Mouse (Mus musculus) kidney, adult 11 months (tissue): ENCODE measurements at regions not wholly inside any gene's neighbourhood (a gene's known extent, or its start where the extent isn't known, plus 50 kb on each side); places are given as distances from the start of the nearest gene placed in this dataset.

Experiments
- DNase-seq: peaks from one replicate; pipeline ENCODE4 v3.0.0; 2022

DNA sequence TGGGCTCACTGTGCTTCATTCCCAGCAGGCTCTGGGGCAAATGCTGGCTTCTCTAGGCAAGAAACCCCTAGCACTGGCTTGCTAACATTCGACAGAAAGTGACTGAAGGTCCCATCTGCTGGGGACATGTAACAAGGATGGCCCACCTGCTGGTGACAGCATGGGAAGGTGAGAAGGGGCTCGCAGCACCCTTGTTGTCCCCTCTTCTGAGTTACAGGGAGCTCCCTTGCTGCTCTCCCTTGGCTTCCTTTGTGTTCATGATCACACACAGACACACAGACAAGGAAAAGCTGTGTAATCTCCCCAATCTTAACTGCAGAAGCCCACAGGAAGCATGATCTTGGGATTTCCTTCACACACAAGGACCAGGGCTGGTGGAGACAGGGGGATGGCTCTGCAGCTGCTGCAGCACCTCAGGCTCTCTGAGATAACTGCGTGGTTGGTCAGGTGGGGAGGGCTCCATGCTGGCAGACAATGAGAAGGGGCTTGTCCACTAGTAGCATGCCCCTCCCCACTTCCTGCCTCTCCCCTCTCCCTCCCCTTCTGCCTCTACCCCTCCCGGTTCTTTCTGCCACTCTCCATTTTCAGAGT is 95.3 kb upstream of the Trpm1 start:
- DNase-seq, result no peak

DNA sequence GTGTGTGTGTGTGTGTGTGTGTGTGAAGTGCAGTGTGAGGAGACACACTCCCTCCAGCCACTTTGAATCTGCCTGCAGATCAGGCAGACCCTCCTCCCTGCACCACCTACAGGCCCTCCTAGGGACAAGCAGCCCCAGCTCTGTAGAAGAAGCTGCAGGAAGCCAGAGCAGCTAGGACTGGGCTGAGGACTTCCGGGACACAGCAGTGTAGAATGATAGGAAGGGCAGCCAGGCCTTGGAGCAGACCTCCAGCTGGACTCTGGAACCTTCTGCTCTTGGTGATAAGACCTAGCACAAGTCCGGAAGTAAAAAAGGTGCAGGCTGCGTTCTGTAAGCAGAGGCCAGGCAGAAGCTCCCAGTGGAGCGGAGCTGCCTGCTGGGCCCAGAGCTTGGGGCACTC is 95.8 kb upstream of the Trpm1 start:
- no peak for DNase-seq

DNA sequence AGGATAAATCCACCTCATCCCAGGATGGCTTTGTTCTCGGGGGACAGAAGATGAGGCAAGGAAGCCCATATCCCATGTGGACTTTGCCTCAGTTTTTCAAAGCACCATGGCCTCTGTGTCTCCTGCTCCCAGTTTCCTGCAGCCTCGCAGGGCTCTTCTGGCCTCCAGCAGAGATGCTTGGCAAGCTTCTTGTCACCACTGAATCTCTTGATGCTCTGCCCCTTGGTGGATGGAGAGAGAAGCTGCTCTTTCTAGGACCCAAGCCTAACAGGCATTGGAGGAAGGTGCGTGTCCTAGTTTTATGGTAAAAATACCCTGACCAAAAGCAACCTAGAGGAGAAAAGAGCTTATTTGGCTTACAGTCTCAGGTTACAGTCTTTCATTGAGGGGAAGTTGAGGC is 97.1 kb upstream of the Trpm1 start:
- no peak for DNase-seq

DNA sequence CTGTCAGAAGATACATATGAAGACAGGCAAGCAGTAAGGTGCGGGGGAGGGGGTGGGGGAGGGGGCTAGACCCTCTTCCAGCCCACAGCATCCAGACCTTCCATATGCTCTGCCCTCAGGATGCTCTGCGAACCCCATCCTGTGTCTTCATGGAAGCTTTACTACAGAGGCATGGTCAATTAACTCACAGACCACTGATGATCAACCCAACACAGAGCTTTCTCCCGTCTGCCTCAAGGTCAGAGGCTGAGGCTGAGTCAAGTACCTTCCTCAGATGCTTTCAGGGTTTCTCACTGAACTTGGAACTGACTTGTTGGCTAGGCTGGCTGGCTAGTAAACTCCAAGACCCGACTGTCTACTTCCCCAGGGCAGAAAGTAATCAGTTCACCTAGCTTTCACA is 98.6 kb upstream of the Trpm1 start:
- DNase-seq, result no peak

DNA sequence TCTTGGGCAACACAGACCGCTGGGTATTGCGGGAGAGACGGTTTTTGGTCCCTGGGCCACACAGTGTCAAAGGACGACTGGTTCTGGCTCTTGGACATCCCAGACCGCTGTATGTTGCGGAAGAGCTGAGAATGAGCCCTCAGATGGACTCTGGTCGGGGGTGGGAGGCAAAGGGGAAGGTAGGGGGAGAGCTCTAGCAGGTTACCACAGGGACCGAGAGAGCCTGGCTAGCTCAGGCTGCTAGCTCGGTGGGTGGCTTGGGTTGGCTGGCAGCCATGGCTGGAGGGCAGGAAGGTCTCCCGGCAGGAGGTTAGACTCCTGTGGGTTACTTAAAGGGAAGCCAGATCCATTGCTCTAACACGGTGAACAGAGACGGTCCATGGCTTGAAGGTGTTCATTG is 99.9 kb upstream of the Trpm1 start:
- DNase-seq, result no peak

DNA sequence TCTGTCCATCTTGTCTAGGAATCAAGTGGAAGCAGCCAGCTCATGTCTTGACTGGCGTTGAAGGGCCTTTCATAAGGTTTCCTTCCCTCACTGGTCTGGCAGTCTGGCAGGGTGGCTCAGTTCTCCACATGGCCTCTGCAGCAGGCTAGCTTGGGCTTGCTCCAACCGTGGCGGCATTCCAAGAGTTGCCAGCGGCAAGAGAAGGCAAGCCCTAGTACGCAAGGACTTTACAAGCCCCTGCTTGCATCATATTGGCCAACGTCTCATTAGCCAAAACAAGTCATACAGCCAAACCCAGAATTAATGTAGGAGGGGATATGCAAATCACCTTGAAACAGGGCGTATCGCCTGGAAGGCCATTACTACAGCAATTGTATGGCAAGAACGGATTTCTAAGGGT is 101.2 kb upstream of the Trpm1 start:
- DNase-seq, result peak; percentile 61

DNA sequence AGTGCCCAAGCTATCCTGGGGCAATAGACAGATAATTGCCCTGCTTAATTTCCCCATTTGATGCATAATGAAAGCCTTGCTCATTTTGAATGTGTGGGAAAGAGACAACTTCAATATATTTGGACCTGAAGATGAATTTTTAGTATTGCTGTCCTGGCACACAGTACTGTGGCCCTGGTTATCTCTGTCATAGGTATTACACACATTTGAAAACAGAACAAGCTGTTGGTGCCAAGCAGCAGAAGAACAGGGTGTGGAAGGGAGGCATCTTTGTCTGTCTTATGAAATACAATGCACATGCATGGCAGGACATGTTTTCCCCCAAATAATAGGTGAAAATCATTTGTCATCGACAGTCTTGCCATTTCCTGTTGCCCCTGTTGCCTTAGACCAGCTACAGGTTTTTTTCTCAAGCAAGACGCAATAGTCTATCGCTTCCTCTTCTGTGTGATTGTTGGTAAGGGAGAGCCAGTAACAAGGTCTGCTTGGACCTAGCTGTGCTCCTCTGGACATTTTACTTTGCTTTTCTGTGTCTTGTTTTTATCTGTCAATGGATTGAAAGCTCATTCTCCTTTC is 102.7 kb upstream of the Trpm1 start:
- DNase-seq, result no peak

DNA sequence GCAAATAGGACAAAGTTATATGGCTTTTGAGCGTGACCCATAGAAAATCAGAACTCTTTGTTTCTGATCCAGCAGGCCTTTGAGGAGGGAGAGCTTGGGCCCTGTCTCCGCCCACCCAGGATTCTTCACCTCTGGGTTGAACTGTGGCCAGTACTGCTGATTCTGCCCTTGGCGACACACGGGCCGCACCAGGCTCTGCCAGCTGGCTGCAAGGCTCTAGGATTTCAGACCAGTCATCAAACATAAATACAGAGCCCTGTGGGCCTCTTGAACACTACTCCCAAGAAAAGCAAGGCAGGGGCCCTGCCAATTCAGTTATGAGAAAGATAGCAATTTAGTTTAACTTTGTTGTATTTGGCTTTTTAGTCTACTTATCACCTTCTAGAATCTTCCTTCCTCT is 103.4 kb upstream of the Trpm1 start:
- DNase-seq, result no peak

DNA sequence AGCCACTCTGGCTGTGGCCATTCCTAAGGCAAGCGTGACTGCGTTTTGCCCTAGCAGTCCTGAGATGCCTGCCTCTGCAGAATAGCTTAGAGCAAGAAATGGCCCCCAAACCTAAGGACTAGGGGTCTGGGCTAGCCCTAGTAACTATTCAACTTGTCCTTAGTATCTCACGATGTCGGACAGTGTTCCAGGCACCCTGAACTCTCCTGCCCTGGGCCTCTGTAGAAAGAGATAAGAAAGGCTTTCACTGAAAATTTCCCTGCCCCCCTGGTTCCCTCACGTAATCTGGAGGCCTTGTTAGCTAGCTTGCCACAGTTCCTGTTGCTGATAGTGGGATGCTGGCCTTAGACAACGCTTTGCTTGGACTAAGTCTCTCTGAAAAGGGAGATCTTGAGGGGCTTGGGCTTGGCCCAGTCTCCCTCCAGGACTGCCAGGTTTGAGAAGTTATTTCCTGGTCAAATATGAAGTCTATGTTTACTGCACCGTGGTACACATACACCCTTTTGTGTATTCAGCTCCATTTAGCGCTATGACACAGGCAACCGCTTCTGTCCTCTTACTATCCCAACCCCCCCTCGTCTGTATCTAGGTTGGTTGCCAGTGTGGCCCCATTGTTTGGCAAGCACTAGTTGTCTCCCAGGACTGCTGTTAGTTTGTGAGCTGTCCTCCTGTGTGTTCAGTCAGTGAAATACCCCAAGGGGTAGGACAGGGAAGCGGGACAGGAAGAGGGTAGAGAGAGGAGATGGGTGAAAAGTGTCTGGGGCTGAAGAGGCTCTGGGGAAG is 104.3 kb upstream of the Trpm1 start:
- DNase-seq, result no peak

DNA sequence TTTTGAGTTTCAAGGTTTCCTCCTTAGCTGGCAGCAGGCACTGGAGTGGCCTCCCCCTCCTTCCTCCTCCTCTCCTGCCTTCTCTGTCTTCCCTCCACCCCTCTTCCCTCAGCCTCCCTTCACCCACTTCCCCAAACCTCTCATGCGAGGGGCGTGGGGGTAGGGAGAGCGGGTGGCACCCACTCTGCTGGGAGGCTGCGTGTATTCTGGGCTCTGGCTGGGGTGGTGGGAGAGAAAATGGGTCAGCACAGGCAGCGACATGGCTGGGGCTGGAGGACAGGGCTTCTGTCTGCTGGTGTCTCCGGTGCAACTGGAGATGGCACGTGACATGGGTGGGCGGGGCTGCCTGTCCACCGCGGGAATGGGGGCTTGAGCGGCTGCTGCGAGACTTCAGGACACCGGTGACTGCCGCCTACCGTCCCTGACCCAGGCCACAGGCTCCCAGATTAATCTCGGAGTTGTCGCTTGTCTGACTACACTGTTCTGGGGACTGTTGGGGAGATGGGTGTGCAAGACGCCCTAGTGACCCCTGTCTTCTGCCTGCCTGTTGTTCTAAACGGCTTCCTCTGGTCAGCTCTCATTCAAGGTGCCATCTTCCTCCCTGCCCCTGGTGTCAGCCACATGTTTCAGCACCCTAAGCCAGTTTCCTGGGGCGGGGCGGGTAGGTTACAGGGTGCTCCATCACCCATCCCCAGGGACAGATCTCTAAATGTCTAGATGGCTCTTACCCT is 105.0 kb upstream of the Trpm1 start:
- no peak for DNase-seq

DNA sequence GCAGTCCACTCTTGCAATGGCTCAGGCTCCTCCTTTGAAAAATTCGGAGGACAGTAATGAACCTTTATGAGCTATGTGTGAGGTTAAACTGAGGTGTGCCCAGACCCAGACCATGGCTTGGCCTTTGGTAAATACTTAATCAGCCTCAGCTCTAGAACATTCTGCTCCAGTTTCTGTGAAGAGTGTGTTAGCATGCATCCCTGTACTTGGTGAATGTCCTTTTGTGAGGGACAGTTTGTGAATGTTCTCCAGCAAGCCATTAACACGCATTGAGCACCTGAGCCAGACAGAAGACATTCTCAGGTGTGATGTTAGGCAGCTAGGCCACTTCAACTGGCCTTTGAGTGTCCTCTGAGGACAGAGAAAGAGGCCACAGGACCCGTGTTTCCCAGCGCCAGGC is 105.8 kb upstream of the Trpm1 start:
- no peak for DNase-seq

DNA sequence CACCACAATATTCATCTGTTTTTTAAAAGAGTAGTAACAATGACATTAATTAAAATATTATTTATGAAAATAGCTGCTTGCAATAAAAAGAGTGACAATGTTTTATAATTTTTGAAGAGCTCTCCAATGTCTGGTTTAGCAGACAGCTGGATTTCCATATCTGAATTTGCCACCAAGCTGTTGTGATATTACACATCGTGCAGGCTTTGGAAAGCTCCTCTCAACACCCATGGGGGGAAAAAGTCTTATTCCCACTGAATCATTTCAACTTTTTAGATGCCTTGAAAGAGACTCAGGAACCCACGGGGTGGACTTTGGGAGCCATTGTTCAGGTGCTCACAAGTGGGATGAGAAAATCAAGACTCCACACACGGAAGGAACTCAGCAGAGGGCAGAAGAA is 106.6 kb upstream of the Klf13 start:
- DNase-seq, result no peak

DNA sequence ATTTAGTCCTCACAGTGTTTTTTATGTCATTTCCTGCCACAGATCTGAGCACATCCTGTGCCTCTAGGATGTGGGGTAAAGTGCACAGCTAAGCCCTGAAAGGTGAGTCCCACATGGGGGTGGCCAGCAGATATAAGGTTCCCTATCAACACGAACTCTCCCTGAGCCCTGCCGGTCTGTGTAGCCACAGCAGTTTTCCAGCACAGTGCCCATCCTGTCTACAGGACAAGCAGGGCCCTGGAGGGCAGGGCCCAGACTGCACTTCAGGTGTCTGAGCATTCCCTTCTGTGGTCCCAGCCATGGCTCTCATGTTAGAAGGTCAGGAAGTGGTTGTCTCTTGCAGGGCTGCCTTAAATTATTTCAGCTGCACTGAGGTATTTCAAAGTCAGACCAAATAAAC is 104.3 kb upstream of the Klf13 start:
- no peak for DNase-seq

DNA sequence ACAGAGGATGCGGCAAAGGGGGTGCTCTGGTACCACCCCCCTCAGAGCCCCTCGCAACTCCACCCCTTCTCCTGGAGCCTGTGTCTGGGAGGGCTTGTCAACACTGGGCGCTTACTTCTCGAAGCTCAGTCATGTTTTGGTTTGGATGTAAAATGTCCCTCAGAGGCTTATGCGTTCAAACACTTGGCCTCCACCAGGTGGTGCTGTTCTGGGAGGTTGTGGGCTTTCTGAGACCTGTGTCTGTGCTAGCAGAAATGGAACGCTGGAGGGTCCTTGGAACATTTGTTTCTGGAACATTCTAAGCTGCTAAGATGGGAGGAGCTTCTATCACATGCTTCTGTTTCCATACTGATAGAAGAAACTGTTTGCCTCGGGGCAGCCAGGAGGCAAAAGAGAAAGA is 102.6 kb upstream of the Klf13 start:
- no peak for DNase-seq

DNA sequence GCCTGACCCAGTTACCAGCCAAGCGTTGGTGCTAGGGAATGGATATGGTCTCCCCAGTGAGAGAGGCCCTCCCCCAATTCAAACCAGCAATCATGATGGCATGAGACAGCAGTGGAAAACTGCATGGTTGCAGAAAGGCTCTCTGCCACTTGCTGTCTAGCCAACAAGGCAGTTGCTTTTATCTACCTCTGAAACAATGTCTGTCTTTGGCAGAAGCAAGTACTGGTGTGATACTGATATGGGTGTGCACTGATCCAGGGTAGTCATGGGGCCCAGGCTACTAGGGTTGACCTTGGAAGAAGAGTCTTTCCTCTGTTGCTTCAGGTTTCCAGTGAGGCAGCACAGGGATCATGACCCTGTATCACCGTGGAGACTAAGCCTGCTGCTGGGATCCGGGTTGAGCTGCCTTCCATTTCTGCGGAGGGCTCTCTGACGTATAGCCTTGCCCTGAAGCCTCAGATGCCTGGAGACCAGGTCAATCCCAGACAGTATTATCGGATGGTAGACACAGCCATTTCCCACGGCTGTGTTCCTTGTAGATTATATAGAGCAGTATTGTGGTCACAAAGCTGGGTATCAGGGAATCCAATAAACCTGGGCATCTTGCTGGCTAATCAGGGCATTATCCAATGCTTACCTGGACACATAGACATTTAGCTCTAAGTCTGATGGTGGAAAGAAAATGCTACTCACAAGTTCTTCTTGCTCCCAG is 101.5 kb upstream of the Klf13 start:
- no peak for DNase-seq

DNA sequence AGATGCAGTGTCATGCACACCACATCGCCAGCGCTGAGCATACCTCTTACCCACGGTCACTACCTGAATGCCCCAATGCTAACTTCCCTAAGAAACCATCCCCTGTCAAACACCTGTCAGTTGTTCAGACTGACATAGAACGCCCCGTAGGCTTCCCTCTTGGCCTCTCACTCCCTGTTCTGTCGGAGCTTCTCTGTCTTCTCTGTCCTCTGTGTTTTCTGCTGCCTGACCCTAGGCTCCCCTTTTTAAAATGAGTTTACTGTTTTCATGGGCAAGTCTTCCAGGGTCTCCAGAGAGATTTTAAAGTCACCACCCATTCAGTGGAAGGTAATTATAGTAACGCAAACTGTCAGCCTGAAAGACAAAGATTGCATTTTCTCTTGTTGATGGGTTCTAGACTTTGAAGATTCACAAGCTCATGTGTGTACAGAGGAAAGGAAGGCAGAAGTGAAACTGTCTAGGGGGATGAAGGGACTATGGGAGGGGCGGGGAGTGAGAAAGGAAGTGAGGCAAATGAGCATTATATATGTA is 99.1 kb upstream of the Klf13 start:
- no peak for DNase-seq

DNA sequence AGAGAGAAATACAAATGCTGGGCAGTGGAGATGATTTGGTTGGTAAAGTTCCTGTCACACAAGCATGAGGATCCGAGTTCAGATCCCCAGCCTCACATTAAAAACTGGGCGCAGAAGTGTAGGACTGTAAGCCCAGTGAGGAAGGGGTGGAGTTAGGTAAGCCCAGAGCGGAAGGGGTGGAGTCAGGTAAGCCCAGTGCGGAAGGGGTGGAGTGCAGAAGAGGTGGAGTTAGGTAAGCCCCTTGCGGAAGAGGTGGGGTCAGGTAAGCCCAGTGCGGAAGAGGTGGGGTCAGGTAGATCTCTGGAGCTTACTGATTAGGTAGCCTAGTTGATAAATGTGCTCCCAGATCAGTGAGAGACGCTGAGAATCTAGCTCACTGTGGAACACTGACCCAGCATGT is 97.4 kb upstream of the Klf13 start:
- no peak for DNase-seq

DNA sequence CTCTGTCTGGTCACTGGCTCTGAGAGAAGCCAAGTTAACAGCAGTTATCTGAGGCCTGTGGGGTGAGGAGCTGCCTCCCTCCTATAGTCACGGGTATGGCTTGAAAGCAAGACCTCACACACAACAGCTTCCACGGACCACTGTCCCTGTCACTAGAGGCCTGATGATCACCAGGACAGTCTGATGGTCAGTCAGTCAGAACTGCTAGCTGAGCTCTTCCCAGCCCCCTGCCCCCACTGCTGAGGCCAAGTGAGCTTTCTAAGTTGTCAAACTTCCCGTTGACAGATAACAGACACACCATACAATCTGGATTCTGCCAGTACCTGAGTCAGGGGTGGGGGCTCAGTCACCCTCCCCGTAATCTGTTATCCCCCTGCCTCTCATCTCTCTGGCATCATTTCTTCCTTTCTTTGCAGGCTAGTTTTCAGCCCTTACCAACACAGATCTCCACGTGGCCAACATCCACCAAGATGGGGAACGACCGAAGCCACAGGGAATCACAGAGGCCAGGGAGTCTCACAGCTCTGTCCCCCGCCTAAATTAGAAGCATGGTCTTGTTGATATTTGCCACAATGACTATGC is 96.4 kb upstream of the Klf13 start:
- DNase-seq, result no peak

DNA sequence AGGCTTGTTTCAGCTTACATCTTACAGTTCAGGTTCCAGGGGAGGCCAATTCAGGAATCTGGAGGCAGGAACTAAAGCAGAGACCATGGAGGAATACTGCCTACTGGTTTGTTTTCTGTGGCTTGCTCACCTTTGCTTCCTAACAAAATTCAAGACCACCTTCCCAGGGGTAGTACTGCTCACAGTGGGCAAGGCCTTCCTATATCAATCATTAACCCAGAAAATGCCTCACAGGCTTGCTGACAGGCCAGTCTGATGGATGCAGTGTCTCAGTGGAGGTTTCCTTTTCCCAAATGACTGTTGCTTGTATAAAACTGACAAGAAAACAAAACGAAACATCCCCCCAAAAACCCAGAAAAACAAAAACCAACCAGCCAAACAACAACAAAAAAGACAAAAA is 95.8 kb upstream of the Klf13 start:
- DNase-seq, result no peak

DNA sequence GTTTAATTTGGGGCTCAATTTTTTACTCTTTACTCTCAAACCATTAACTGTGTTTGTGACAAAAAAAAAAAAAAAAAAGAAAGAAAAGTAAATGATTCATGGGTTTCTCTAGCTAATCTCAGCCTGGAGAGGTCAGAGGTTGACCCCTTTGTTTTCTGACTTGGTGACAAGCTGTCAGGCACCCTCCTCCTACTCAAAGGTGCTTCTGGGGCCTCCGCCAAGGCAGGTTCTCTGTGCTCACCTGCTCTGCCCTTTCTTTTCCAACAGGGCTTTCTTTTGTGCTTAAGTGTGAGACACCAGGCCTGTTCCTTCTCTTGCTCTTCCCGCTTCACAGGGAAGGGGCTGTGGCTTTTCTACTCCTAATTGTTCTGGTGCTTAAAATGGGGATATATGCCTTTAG is 94.7 kb upstream of the Klf13 start:
- no peak for DNase-seq

DNA sequence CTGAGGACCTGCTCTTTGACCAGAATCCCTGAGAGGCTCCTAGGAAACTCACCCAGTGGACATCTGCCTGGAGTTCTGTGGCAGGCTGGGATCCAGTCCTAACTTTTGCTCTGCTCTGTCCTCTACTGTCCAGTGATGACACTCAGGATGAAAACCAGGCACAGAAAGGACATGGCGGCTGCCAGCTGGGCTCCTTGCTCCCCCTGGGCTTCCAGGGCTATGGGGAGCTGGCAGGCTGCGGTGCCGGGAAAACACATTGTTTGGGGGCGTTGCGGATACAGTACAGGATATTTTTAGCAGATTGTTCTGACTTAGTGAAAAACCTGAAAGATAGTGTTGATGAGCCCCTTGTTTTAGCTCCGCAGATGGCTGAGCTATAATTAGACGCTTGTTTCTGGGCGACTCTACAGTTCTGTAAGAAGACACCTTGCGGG is 94.2 kb upstream of the Klf13 start:
- no peak for DNase-seq

DNA sequence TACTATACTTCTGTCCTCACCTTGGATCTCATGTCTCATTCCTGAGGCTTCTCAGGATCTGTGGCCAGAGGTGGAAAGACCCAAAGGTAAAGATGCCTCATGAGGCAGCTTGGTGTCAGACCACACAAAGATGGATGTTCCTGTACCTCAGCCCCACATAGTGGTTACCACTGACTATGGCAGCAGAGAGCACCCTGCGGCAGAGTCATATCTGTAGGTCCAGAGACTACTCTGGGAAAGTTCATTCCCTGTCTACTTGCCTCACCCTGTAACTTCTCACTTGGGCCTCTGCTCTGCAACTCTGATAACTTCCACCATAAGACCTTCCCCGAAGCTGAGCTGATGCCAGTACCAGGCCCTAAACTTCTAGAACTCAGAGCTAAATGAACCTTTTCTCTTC is 91.9 kb upstream of the Klf13 start:
- no peak for DNase-seq

DNA sequence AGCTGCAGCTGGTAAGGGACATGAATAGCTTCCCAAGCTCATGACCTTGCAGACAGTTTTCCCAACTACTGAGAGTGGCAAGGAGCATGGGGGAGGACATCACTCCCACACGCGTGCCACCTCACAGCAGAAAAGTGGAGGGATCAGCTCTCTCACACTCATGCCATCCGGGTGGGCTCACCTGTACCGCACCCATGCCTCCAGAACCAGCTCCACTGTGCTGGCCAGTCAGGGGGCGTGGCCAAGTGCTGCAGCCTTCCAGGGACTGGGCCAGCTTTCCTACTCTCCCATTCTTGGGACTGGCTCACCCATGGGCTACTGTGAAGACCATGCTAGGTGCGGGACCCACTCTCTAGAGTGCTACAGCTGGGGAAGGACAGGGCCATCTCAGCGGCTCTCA is 88.4 kb upstream of the Klf13 start:
- no peak for DNase-seq
